Mouse (Mus musculus) right cerebral cortex, adult 2 months (tissue): ENCODE data around the gene Cd3e.
"Not testable (repeated sequence)": the region's sequence is repeated elsewhere in the genome, so short reads cannot be mapped to it uniquely, and the experiment has no call there.

Experiments used
- DNase-seq, 2 experiments: peaks; one replicate each; pipeline ENCODE4 v3.0.0; 2021 to 2022; ENCODE audit warnings: low spot score in 2 of 2

Gene Cd3e

GRCm38 (mm10) chr9:45009180-45010078, at the start of gene Cd3e:
Gene Cd3e, minus strand, starts transcription at chr9:45009627.
- DNase-seq = no peak

GRCm38 (mm10) chr9:45058304-45058940, 49.0 kb upstream of the Cd3e start:
- DNase-seq = no peak

- DNase-seq = peak; percentile 85 to 91
Measured at GRCm38 (mm10) chr9:45055082-45055713, 45.8 kb upstream of the Cd3e start, which contains the start of gene Mpzl3. Gene Mpzl3, plus strand, starts transcription at chr9:45055186.

- DNase-seq = no peak
Measured at GRCm38 (mm10) chr9:45050301-45050700, 40.9 kb upstream of the Cd3e start.

GRCm38 (mm10) chr9:45049731-45050130, 40.3 kb upstream of the Cd3e start:
- no peak for DNase-seq

- DNase-seq = peak; percentile 14 to 25
Measured at GRCm38 (mm10) chr9:45048511-45048910, 39.1 kb upstream of the Cd3e start.

- no peak for DNase-seq
Measured at GRCm38 (mm10) chr9:45046973-45047372, 37.5 kb upstream of the Cd3e start.

- DNase-seq = no peak
Measured at GRCm38 (mm10) chr9:45042947-45043346, 33.5 kb upstream of the Cd3e start.

- no peak for DNase-seq
Measured at GRCm38 (mm10) chr9:45042056-45042720, 32.8 kb upstream of the Cd3e start.

GRCm38 (mm10) chr9:45041131-45041838, 31.9 kb upstream of the Cd3e start:
- no peak for DNase-seq

- DNase-seq = no peak
Measured at GRCm38 (mm10) chr9:45040066-45040845, 30.8 kb upstream of the Cd3e start.

GRCm38 (mm10) chr9:45039499-45039898, 30.1 kb upstream of the Cd3e start, which contains the start of gene Mpzl2:
Gene Mpzl2, plus strand, starts transcription at chr9:45039799.
- DNase-seq = no peak

GRCm38 (mm10) chr9:45037803-45038202, 28.4 kb upstream of the Cd3e start:
- not testable (repeated sequence) for DNase-seq

- DNase-seq = no peak
Measured at GRCm38 (mm10) chr9:45034526-45034925, 25.1 kb upstream of the Cd3e start.

- DNase-seq = no peak
Measured at GRCm38 (mm10) chr9:45032261-45032660, 22.8 kb upstream of the Cd3e start.

- no peak for DNase-seq
Measured at GRCm38 (mm10) chr9:45030341-45030740, 20.9 kb upstream of the Cd3e start.

GRCm38 (mm10) chr9:45027376-45027775, 17.9 kb upstream of the Cd3e start:
- no peak for DNase-seq

GRCm38 (mm10) chr9:45024187-45024586, 14.8 kb upstream of the Cd3e start:
- no peak for DNase-seq

GRCm38 (mm10) chr9:45023638-45024037, 14.2 kb upstream of the Cd3e start:
- no peak for DNase-seq

- peak; percentile 53 to 76 for DNase-seq
Measured at GRCm38 (mm10) chr9:45022800-45023199, 13.4 kb upstream of the Cd3e start.
